Mouse (Mus musculus): Measurements from ENCODE around the gene Ophn1. TPM values are rescaled to one million over a fixed set of nuclear protein-coding genes. Genes with fewer than 3 reads are reported as not detected.

Ophn1 gene
- polyA plus RNA-seq (2015; fragmentation: Nextera tagmentation; extraction: Ambion mirVana): 46.0 and 51.1 TPM in 2 replicates

- H3K27ac ChIP-seq (ENCODE audit: low read length): peak within 1 kb of the TSS; percentile 90
- H3K4me1 ChIP-seq (ENCODE audit: control insufficient read depth, insufficient read depth, low read length): peaks cover 13% of the 10 kb centered on the region
- H3K27me3 ChIP-seq (ENCODE audit: control insufficient read depth, insufficient read depth, low read depth, low read length): no peaks in the 10 kb centered on the region
- peak within 1 kb of the TSS; percentile 56 for H3K4me2 ChIP-seq (ENCODE audit: low read length)
- no peaks in the 10 kb centered on the region for H3K36me3 ChIP-seq (ENCODE audit: control insufficient read depth, insufficient read depth, low read length)
- peak within 1 kb of the TSS; percentile 55 for H3K4me3 ChIP-seq (ENCODE audit: low read depth, low read length)
- WGBS: 17% methylated on average over 47 of the region's 48 CpGs
- H3K9me3 ChIP-seq (replicated peaks; ENCODE audit: control insufficient read depth, low read length, poor library complexity, severe bottlenecking): no peaks in the 10 kb centered on the region
- ATAC-seq: peak; percentile 96
- H3K9ac ChIP-seq (ENCODE audit: low read depth, low read length): peak within 1 kb of the TSS; percentile 72
Measured at GRCm38 (mm10) chrX:98890406-98891116, at the start of gene Ophn1. Gene Ophn1 (minus strand): TSS chrX:98891025.

GRCm38 (mm10) chrX:98937555-98938294 lies 46.9 kb upstream of the Ophn1 start:
- Histone ChIP-seq H3K9ac (ENCODE audit: low read depth, low read length) (peak overlapping the region; percentile 70), H3K27me3 (ENCODE audit: control insufficient read depth, insufficient read depth, low read depth, low read length) (no peaks in the 10 kb centered on the region), H3K9me3 (replicated peaks; ENCODE audit: control insufficient read depth, low read length, poor library complexity, severe bottlenecking) (no peaks in the 10 kb centered on the region), H3K4me1 (ENCODE audit: control insufficient read depth, insufficient read depth, low read length) (peaks cover 9% of the 10 kb centered on the region), H3K4me3 (ENCODE audit: low read depth, low read length) (peak overlapping the region; percentile 56), H3K4me2 (ENCODE audit: low read length) (peak overlapping the region; percentile 62), H3K36me3 (ENCODE audit: control insufficient read depth, insufficient read depth, low read length) (no peaks in the 10 kb centered on the region), H3K27ac (ENCODE audit: low read length) (peak overlapping the region; percentile 91)
- 22% methylated on average over 57 of the region's 57 CpGs for WGBS
- peak; percentile 83 for ATAC-seq

- Histone ChIP-seq H3K4me3 (ENCODE audit: low read depth, low read length) (peak overlapping the region; percentile 56), H3K27me3 (ENCODE audit: control insufficient read depth, insufficient read depth, low read depth, low read length) (no peaks in the 10 kb centered on the region), H3K4me2 (ENCODE audit: low read length) (peak overlapping the region; percentile 62), H3K4me1 (ENCODE audit: control insufficient read depth, insufficient read depth, low read length) (peaks cover 9% of the 10 kb centered on the region), H3K36me3 (ENCODE audit: control insufficient read depth, insufficient read depth, low read length) (no peaks in the 10 kb centered on the region), H3K9me3 (replicated peaks; ENCODE audit: control insufficient read depth, low read length, poor library complexity, severe bottlenecking) (no peaks in the 10 kb centered on the region), H3K9ac (ENCODE audit: low read depth, low read length) (peak overlapping the region; percentile 70), H3K27ac (ENCODE audit: low read length) (peak overlapping the region; percentile 91)
- peak; percentile 98 for ATAC-seq
- WGBS: 22% methylated on average over 62 of the region's 66 CpGs
Measured at GRCm38 (mm10) chrX:98936707-98937554, 46.1 kb upstream of the Ophn1 start.

GRCm38 (mm10) chrX:98936101-98936500 lies 45.3 kb upstream of the Ophn1 start, which contains the start of gene Yipf6:
Gene Yipf6 (plus strand): TSS chrX:98936316.
- Histone ChIP-seq H3K4me1 (ENCODE audit: control insufficient read depth, insufficient read depth, low read length) (peaks cover 9% of the 10 kb centered on the region), H3K9me3 (replicated peaks; ENCODE audit: control insufficient read depth, low read length, poor library complexity, severe bottlenecking) (no peaks in the 10 kb centered on the region), H3K27ac (ENCODE audit: low read length) (peak within 1 kb of the TSS; percentile 86), H3K4me2 (ENCODE audit: low read length) (peak within 1 kb of the TSS; percentile 60), H3K4me3 (ENCODE audit: low read depth, low read length) (peak within 1 kb of the TSS; percentile 56), H3K9ac (ENCODE audit: low read depth, low read length) (peak within 1 kb of the TSS; percentile 70), H3K36me3 (ENCODE audit: control insufficient read depth, insufficient read depth, low read length) (no peaks in the 10 kb centered on the region), H3K27me3 (ENCODE audit: control insufficient read depth, insufficient read depth, low read depth, low read length) (no peaks in the 10 kb centered on the region)
- ATAC-seq: no peak
- 65% methylated on average over 3 of the region's 3 CpGs for WGBS

- H3K36me3 ChIP-seq (ENCODE audit: control insufficient read depth, insufficient read depth, low read length): no peaks in the 10 kb centered on the region
- no peak for ATAC-seq
- no peak overlapping the region for H3K9ac ChIP-seq (ENCODE audit: low read depth, low read length)
- no peak overlapping the region for H3K4me3 ChIP-seq (ENCODE audit: low read depth, low read length)
- no peak overlapping the region for H3K27ac ChIP-seq (ENCODE audit: low read length)
- H3K4me1 ChIP-seq (ENCODE audit: control insufficient read depth, insufficient read depth, low read length): no peaks in the 10 kb centered on the region
- no peak overlapping the region for H3K4me2 ChIP-seq (ENCODE audit: low read length)
- no peaks in the 10 kb centered on the region for H3K9me3 ChIP-seq (replicated peaks; ENCODE audit: control insufficient read depth, low read length, poor library complexity, severe bottlenecking)
- H3K27me3 ChIP-seq (ENCODE audit: control insufficient read depth, insufficient read depth, low read depth, low read length): no peaks in the 10 kb centered on the region
- 16% methylated on average over 6 of the region's 6 CpGs for WGBS
Measured at GRCm38 (mm10) chrX:98919423-98919822, 28.6 kb upstream of the Ophn1 start.

- no peak for ATAC-seq
- WGBS: 100% methylated on average over 1 of the region's 1 CpGs
- H3K27me3 ChIP-seq (ENCODE audit: control insufficient read depth, insufficient read depth, low read depth, low read length): no peaks in the 10 kb centered on the region
Measured at GRCm38 (mm10) chrX:98908910-98909309, 18.1 kb upstream of the Ophn1 start.

GRCm38 (mm10) chrX:98904226-98904625 lies 13.4 kb upstream of the Ophn1 start:
- H3K4me1 ChIP-seq (ENCODE audit: control insufficient read depth, insufficient read depth, low read length): no peaks in the 10 kb centered on the region
- H3K9me3 ChIP-seq (replicated peaks; ENCODE audit: control insufficient read depth, low read length, poor library complexity, severe bottlenecking): no peaks in the 10 kb centered on the region
- no peak overlapping the region for H3K9ac ChIP-seq (ENCODE audit: low read depth, low read length)
- ATAC-seq: no peak
- no peaks in the 10 kb centered on the region for H3K27me3 ChIP-seq (ENCODE audit: control insufficient read depth, insufficient read depth, low read depth, low read length)
- H3K4me2 ChIP-seq (ENCODE audit: low read length): no peak overlapping the region
- 87% methylated on average over 6 of the region's 6 CpGs for WGBS
- H3K36me3 ChIP-seq (ENCODE audit: control insufficient read depth, insufficient read depth, low read length): no peaks in the 10 kb centered on the region
- H3K4me3 ChIP-seq (ENCODE audit: low read depth, low read length): no peak overlapping the region
- no peak overlapping the region for H3K27ac ChIP-seq (ENCODE audit: low read length)

More at GRCm38 (mm10) chrX:98908910-98909309, 18.1 kb upstream of the Ophn1 start:
- H3K27ac ChIP-seq (ENCODE audit: low read length): no peak overlapping the region
- H3K36me3 ChIP-seq (ENCODE audit: control insufficient read depth, insufficient read depth, low read length): no peaks in the 10 kb centered on the region
- H3K4me3 ChIP-seq (ENCODE audit: low read depth, low read length): no peak overlapping the region
- no peak overlapping the region for H3K9ac ChIP-seq (ENCODE audit: low read depth, low read length)
- H3K4me1 ChIP-seq (ENCODE audit: control insufficient read depth, insufficient read depth, low read length): no peaks in the 10 kb centered on the region
- H3K9me3 ChIP-seq (replicated peaks; ENCODE audit: control insufficient read depth, low read length, poor library complexity, severe bottlenecking): no peaks in the 10 kb centered on the region
- H3K4me2 ChIP-seq (ENCODE audit: low read length): no peak overlapping the region

GRCm38 (mm10) chrX:98898307-98898706 lies 7.5 kb upstream of the Ophn1 start:
- no peak overlapping the region for H3K4me2 ChIP-seq (ENCODE audit: low read length)
- WGBS: 87% methylated on average over 3 of the region's 3 CpGs
- H3K9me3 ChIP-seq (replicated peaks; ENCODE audit: control insufficient read depth, low read length, poor library complexity, severe bottlenecking): no peaks in the 10 kb centered on the region
- no peak for ATAC-seq
- no peak overlapping the region for H3K4me3 ChIP-seq (ENCODE audit: low read depth, low read length)
- no peak overlapping the region for H3K9ac ChIP-seq (ENCODE audit: low read depth, low read length)
- H3K27ac ChIP-seq (ENCODE audit: low read length): no peak overlapping the region
- no peaks in the 10 kb centered on the region for H3K27me3 ChIP-seq (ENCODE audit: control insufficient read depth, insufficient read depth, low read depth, low read length)
- H3K4me1 ChIP-seq (ENCODE audit: control insufficient read depth, insufficient read depth, low read length): no peaks in the 10 kb centered on the region
- H3K36me3 ChIP-seq (ENCODE audit: control insufficient read depth, insufficient read depth, low read length): no peaks in the 10 kb centered on the region

Data from midbrain, embryonic 16.5 days (tissue).